Mouse (Mus musculus) adipocyte (in vitro differentiated cells): Measurements from ENCODE around the gene Bpifb9b.
A peak's percentile ranks its signal among the peaks of the same experiment; 100 is the strongest.
"Not testable (repeated sequence)": the region's sequence is repeated elsewhere in the genome, so short reads cannot be mapped to it uniquely, and the experiment has no call there.

ENCODE experiments used
- DNase-seq: peaks from one replicate; pipeline ENCODE4 v3.0.0-alpha.2; 2016; ENCODE audit warnings: low spot score

Bpifb9b gene

DNA sequence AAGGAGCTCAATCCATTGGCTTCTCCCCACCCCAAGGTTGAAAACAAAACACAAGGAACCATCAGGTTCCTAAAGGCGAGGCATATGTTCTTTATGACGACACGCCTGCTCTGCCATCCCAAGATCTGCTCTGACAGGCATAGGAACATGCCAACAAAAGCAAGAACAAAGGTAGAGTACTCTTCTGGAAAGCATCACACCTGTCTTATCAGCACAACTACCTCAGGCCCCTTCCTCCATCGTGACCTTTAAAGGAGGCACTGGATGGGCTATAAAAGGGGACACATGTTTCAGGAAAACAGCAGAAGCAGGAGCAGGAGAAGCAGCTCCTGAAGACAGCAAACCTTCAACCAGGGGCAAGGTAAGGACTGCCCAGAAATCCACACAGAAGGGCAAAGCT is at the start of gene Bpifb9b:
Gene Bpifb9b (plus strand): TSS at position 301 of the 400 bp plus-strand sequence.
- DNase-seq: not testable (repeated sequence)

GRCm38 (mm10) chr2:154257554-154257953 is 49.5 kb upstream of the Bpifb9b start, which contains the start of gene Bpifb9a:
TSS of gene Bpifb9a (plus strand) at chr2:154257854.
- not testable (repeated sequence) for DNase-seq

- DNase-seq: not testable (repeated sequence)
These were observed 42.6 kb upstream of the Bpifb9b start for GRCm38 (mm10) chr2:154264397-154264796.

GRCm38 (mm10) chr2:154291866-154292265 is 15.2 kb upstream of the Bpifb9b start:
- not testable (repeated sequence) for DNase-seq

GRCm38 (mm10) chr2:154292833-154293232 is 14.2 kb upstream of the Bpifb9b start:
- no peak for DNase-seq

GRCm38 (mm10) chr2:154294746-154295145 is 12.3 kb upstream of the Bpifb9b start:
- DNase-seq: peak; percentile 30

DNA sequence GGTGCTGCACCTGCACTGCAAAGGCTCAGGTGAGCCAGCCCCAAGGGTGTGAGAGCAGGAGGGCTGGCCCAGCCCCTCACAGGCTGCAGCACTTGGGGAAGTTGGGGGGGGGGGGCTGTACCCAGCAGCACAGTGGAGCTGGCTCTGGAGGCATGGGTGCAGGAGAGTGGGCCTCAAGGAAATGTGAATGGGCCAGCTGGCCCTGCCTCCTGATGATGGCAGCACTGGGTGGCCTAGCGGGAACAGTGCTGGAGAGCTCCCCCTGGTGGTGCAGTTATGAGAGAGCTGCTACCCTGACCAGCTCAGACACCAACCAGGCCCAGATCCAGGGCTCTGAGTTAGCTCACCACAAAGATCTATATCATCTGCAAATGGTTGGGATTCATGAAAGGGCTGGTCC is 6.5 kb upstream of the Bpifb9b start:
- peak; percentile 61 for DNase-seq

- DNase-seq: no peak
These were observed 5.3 kb upstream of the Bpifb9b start for GRCm38 (mm10) chr2:154301763-154302162.

GRCm38 (mm10) chr2:154304604-154305003 is 2.4 kb upstream of the Bpifb9b start:
- DNase-seq: not testable (repeated sequence)

GRCm38 (mm10) chr2:154313771-154314170 is 6.7 kb downstream of the Bpifb9b start:
- not testable (repeated sequence) for DNase-seq

DNA sequence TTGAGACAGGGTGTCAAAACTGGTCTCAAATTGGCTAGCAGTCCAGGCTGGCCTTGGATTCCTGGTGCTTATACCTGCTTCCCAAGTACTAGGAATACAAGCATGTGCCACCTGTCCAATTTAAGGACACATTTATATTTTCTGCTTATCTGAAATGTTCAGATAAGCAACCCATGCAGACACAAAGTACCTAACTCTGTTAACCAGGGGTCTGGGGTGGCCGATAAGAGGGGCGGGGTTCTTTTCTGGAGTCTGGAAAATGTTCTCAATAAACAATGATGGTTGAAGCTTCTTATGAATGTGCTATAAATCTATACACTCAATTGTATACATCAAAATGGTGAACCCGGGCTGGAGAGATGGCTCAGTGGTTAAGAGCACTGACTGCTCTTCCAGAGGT is 19.8 kb downstream of the Bpifb9b start:
- DNase-seq: no peak

DNA sequence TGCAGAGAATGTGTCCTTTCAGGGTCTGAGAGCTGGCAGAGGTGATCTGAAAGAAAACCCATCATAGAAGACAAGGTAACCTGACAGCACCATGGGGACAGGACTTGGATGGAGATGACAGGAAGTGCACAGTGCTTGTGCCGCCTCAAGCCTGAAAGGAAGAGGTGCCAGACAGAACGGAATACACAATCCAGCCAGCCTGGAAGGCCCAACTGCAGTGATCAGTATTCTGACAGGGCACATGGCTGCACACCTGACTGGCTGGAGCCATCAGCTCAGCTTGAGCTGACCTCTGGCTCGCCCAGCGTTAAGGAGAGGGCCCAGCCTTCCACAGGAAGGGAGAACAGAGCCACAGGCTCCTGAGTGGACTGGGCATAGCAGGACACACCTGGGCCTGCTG is 28.5 kb downstream of the Bpifb9b start:
- DNase-seq: no peak

- DNase-seq: no peak
These were observed 31.1 kb downstream of the Bpifb9b start for GRCm38 (mm10) chr2:154338161-154338560.

DNA sequence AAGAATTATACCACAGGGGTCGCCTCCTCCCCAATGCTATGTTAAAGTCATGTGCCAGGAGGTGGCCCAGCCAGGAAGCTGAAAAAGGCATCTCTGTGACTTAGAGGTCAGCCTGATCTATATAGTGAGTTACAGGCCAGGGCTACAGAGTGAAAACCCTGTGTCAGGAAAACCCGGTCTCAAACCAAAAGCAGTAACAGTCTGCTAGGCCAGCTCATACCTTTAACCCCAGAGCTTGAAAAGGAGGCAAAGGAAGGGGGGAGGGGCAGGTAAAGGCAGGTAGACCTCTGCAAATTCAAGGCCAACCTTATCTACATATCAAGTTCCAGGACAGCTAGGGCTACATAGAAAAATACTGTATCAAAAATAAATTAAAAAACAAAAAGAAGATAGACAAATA is 32.3 kb downstream of the Bpifb9b start:
- no peak for DNase-seq

DNA sequence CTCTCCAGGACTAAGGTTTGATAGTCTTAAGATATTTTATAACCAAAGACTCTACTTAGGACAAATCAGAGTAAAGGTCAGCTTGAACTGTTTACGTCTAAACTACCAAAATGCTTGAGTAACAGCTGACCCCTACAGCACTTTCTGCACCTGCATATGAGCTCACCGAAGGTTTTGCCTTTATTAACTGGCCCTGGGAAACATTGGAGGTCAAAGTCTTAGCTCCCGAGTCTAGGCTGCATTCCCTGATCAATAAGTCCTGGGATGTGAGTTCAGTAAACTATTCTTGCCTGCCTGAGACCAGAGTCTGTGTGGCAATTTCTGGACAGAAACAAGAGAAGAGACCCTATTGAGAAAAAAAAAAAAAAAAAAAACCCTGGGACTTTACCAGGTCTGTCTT is 41.1 kb downstream of the Bpifb9b start:
- no peak for DNase-seq

DNA sequence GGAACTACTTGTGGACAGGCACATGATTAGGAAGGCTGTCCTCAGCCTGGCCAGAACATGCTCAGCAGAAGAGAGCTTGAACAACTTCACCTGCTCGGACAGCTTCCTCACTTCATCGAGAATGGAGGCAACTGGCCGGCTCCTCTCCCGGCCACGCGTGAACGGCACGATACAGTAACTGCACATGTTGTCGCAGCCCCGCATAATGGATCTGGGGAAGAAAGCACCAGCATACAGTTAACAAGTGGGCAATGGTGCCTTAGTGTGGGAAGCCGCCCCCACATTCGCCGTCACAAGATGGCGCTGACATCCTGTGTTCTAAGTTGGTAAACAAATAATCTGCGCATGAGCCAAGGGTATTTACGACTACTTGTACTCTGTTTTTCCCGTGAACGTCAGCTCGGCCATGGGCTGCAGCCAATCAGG is 47.0 kb downstream of the Bpifb9b start:
- DNase-seq: not testable (repeated sequence)

DNA sequence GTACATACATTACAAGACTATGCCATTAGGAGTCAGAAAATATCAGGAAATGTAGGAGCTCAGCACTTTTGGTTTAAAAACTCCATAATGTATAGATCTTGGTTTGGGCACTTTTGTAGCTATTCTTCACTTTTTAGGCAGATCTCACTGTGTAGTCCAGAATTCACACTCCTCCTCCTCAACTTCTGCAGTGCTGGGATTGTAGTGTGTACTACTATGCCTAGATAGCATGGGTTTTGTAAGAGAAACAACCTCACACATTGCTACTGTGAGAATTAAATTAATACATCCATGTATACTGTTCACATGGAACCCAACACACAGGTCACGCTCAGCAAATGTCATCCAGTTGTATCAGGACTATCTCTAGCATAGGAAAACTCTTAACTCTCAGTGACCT is 60.5 kb downstream of the Bpifb9b start:
- no peak for DNase-seq
